Mouse (Mus musculus): ENCODE measurements at regions not wholly inside any gene's neighbourhood (a gene's known extent, or its start where the extent isn't known, plus 50 kb on each side); places are given as distances from the start of the nearest gene placed in this dataset.

DNA sequence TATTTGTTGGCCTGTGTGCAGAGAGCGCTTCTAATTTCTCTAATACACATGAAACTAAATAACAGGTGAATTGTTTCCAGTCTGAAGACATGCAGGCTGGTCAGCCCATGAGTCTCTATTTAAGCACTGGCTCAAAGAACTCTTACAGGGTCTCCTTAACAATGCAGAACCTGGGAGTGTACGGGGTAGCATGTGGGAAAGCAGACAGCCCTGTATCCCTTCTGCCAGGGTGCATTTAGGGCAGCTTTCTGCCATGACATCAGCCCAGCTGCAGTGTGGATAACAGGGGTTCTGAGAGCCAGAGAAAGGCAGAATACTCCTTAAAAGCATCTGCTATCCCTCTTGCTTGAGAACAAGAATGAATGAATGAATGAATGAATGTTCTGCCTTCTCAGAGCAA is 164.7 kb downstream of the Grb14 start:
- intact Hi-C loops (cut with DNase I), result no loop called here
- DNase-seq (ENCODE audit: extremely low spot score in 1 of 2, low spot score in 2 of 2), result no peak

DNA sequence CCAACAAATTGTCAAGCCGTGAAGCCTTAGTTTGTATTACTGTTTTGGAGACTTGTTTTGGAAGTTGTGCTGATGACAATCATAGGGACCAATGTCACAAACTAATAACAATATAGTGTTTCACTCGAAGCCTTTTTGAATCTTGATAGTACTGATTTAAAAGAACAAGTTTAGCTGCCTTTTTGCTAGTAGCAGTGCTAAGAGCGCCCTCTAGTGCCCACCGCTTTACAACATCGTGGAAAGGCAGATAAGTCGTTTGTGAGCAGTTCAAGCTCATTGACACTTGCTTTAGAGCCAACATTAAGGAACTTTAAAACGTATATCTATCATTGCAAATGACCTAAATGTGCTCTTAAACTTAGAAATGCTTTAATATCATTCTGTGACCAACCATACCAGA is 170.9 kb downstream of the Grb14 start:
- peak; percentile 81 to 83 for DNase-seq (ENCODE audit: extremely low spot score in 1 of 2, low spot score in 2 of 2)
- intact Hi-C loops (cut with DNase I), result loop anchor here (2.0 to 10.0 kb wide), 3 partner anchors 759 to 1342 kb away; partner anchors contain the start of gene Fign

DNA sequence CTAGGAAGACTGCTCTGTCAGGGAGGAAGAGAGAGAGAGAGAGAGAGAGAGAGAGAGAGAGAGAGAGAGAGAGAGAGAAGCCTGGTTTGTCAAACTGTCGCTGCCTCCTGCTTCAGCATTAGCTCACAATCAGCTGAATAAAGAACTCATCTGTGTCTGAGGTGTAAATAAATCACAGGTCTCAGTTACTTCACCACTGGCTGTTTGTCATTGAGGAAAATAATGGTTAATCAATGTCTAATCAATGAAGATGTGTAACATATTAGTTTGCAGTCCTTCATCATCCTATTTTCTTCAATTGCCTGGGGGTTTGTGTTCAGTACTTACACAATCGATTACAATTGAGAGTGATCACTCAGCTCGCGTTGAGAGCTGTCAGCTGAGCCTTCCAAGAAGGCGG is 171.9 kb downstream of the Grb14 start:
- intact Hi-C loops (cut with DNase I), result loop anchor here (5.0 to 10.0 kb wide), 2 partner anchors 758 to 1341 kb away; partner anchors contain the start of gene Fign
- DNase-seq (ENCODE audit: extremely low spot score in 1 of 2, low spot score in 2 of 2), result no peak

DNA sequence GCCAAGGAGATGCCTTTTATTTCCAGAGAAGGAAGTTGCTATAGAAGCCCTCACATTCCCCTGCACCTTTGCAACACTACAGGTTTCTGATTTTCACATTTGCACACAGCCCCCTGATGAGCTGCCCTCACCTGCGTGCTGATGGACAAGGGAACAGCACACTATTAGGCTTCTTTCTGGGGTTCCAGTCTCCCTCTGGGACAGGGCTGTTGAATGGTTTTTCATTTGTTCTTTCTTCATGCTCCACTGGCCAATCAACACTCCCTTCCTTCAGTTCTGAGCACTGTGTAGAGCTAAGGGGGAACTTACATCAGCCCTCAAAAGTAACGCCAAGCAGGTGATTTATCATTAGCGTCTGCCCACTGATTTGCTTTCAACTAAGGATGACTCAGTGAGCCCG is 173.7 kb downstream of the Grb14 start:
- DNase-seq (ENCODE audit: extremely low spot score in 1 of 2, low spot score in 2 of 2), result no peak
- intact Hi-C loops (cut with DNase I), result loop anchor here (5.0 to 10.0 kb wide), 2 partner anchors 756 to 1339 kb away; partner anchors contain the start of gene Fign

DNA sequence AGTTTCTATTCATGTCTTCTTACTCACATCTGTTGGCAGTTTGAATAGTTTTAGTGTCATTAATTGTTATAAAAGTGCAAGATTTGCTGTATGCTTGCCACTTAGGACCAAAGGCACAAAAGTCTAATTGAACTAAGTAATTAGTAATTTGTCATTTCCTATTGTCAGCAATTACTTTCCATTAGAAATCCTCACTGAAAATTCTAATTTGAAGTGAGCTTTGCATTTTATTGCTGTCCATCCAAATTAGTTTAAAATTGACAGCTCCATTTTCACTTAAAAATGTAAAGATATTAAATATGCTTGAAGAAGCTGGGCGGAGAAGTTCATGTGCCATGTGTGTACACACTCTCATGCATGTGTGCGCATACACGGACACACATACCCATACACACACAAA is 174.1 kb downstream of the Grb14 start:
- intact Hi-C loops (cut with DNase I), result loop anchor here (5.0 to 10.0 kb wide), 2 partner anchors 756 to 1338 kb away; partner anchors contain the start of gene Fign
- no peak for DNase-seq (ENCODE audit: extremely low spot score in 1 of 2, low spot score in 2 of 2)

DNA sequence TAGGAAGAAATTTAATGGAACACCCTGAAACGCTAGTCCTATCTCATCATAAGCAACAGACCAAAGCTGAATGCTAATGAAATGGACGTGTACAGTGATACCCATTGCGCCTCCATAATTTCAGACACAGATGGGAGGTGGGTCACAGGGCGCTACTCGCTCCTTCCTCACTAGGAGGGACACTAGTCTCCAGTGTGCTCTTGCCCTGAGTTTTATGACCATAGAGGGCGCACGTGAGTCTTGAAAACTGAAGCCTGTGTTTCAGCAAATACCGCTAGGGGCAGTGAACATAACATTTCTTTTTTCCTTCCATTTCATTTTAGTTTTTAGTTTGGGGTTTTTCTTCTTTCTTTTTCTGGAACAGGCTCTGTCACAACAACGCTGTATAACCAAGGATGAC is 200.3 kb downstream of the Grb14 start:
- peak in 1 of 2 experiments; percentile 18 for DNase-seq (ENCODE audit: extremely low spot score in 1 of 2, low spot score in 2 of 2)
- intact Hi-C loops (cut with DNase I), result no loop called here

DNA sequence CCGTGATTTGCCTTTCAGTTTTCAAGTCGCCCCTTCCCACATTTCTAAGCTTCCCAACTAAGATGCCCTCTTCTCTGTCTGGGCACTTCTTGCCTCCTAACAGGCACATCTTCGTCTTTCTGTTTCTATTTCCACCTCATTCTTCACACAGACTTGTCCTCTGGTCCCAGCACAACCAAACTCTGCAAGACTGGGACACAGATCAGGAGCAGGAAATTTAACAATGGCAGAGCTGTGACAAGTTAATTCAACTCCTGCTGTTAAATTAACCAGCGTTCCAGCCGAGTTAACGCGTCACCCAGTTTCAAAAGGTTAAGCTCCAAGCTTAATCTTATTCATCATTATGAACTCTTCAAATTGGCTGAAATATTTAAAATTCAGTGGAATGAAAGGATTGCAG is 200.9 kb downstream of the Grb14 start:
- intact Hi-C loops (cut with DNase I), result no loop called here
- no peak for DNase-seq (ENCODE audit: extremely low spot score in 1 of 2, low spot score in 2 of 2)

DNA sequence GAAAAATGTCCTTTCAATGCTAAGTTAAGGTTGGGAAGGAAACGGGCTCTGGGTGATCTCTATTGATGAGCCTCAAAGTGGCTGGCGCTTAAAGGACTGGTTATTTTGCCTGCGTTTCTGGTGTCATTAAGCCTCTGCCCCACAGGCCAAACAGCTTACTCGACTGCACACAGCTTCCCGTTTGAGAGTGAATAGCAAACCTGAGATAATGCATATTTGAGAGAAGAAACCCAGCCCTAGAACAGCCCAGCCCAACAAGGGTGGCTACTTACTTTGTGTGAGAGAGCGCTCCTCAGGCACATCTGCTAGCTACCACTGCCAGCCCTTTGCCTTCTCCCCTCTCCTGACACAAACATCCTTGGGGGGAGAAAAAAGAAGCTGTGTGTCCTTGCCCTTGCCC is 201.7 kb downstream of the Grb14 start:
- DNase-seq (ENCODE audit: extremely low spot score in 1 of 2, low spot score in 2 of 2), result no peak
- intact Hi-C loops (cut with DNase I), result no loop called here

DNA sequence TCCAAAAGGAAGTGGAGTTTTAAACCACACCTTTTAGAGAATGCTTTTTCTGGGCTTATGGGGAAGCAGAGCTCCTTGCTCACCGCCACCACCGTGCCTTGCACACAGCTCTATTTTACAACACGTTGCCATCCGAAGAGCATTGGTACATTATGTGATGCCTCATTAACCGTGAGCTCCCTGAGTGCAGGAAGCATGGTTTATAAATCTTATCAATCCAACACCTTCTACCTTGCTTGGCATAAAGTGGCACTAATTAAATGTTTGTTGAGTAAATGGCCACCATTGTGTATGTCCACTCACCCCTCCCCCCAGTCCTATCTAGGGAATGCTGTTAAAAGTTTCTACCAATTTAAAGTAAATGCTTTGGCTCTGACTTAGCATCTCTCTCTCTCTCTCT is 206.6 kb downstream of the Grb14 start:
- intact Hi-C loops (cut with DNase I), result no loop called here
- DNase-seq (ENCODE audit: extremely low spot score in 1 of 2, low spot score in 2 of 2), result no peak
